Comparison of ENCODE assay signal across 18 mouse cellular contexts in genomic region chr10:86264618-86265017, GRCm38 (mm10). TPM values are rescaled to one million over a fixed set of nuclear protein-coding genes. Genes with fewer than 3 reads are reported as not detected.
A peak's percentile ranks its signal among the peaks of the same experiment; 100 is the strongest.
DNase-seq lines count a peak whose midpoint lies in the region; ATAC-seq lines count a peak whose summit lies in the region.
"Had no signal": no experiment of that assay in that cellular context is flagged by ENCODE, and none has a peak within 500 bp of the region (broad histone marks: within the 10 kb centered on the region; RNA-seq: fewer than 3 reads in every experiment).

No protein-coding gene starts in this region.

- no peak overlapping the region for H3K4me2 ChIP-seq in heart, embryonic 11.5 days
- H3K4me2 ChIP-seq: embryonic facial prominence, embryonic 13.5 days; forebrain, embryonic 13.5 days; limb, embryonic 15.5 days; neural tube, embryonic 13.5 days had no signal

- no peak overlapping the region for H3K27ac ChIP-seq in heart, embryonic 11.5 days (ENCODE audit: low read depth, low read length)
- H3K27ac ChIP-seq: embryonic facial prominence, embryonic 13.5 days; forebrain, embryonic 13.5 days; left cerebral cortex, adult 2 months; limb, embryonic 15.5 days; macrophage; neural tube, embryonic 13.5 days had no signal

- no peaks in the 10 kb centered on the region for H3K4me1 ChIP-seq in heart, embryonic 11.5 days (ENCODE audit: control insufficient read depth, insufficient read depth, low read length)
- H3K4me1 ChIP-seq: embryonic facial prominence, embryonic 13.5 days; forebrain, embryonic 13.5 days; limb, embryonic 15.5 days; neural tube, embryonic 13.5 days had no signal

- 68% methylated on average over 9 of the region's 9 CpGs for WGBS in heart, embryonic 11.5 days (ENCODE audit: insufficient replicate concordance)

- H3K4me3 ChIP-seq in heart, embryonic 11.5 days (ENCODE audit: low read depth, low read length): no peak overlapping the region
- H3K4me3 ChIP-seq: embryonic facial prominence, embryonic 13.5 days; forebrain, embryonic 13.5 days; left cerebral cortex, adult 2 months; limb, embryonic 15.5 days; neural tube, embryonic 13.5 days had no signal

- H3K9ac ChIP-seq in heart, embryonic 11.5 days (ENCODE audit: low read depth, low read length): no peak overlapping the region
- H3K9ac ChIP-seq: embryonic facial prominence, embryonic 13.5 days; forebrain, embryonic 13.5 days; limb, embryonic 15.5 days; neural tube, embryonic 13.5 days had no signal

- ATAC-seq in heart, embryonic 11.5 days (replicated peaks; ENCODE audit: insufficient number of reproducible peaks, low FRiP score, low TSS enrichment): no peak
- ATAC-seq in erythroblast, adult 5-6 weeks (replicated peaks; ENCODE audit: low FRiP score, poor library complexity, severe bottlenecking): no peak
- ATAC-seq in inflammation-experienced regulatory T-cells, adult 6 months: no peak
- ATAC-seq: forebrain, embryonic 13.5 days; intestine, embryonic 16.5 days; midbrain, embryonic 16.5 days had no signal

- peak; percentile 55 to 62 for DNase-seq in heart, adult 18-20 months
- peak; percentile 41 for DNase-seq in gastrocnemius, postnatal 25 days
- DNase-seq in kidney, adult 8-10 months: peak; percentile 29 to 58
- peak; percentile 32 for DNase-seq in lung, postnatal 10 days
- DNase-seq in layer of hippocampus, postnatal 10 days (ENCODE audit: low spot score in 2 of 2): no peak
- DNase-seq: cerebellum, adult 9-10 months had no signal

- no peaks in the 10 kb centered on the region for H3K27me3 ChIP-seq in heart, embryonic 11.5 days (ENCODE audit: control insufficient read depth, insufficient read depth, low read length)
- H3K27me3 ChIP-seq: CH12.LX; embryonic facial prominence, embryonic 13.5 days; forebrain, embryonic 13.5 days; limb, embryonic 15.5 days; neural tube, embryonic 13.5 days had no signal

- H3K36me3 ChIP-seq in heart, embryonic 11.5 days (ENCODE audit: control insufficient read depth, insufficient read depth, low read length): no peaks in the 10 kb centered on the region
- H3K36me3 ChIP-seq: embryonic facial prominence, embryonic 13.5 days; limb, embryonic 15.5 days; neural tube, embryonic 13.5 days had no signal

- no peaks in the 10 kb centered on the region for H3K9me3 ChIP-seq in heart, embryonic 11.5 days (replicated peaks; ENCODE audit: control insufficient read depth, low read length)
- H3K9me3 ChIP-seq: embryonic facial prominence, embryonic 13.5 days; forebrain, embryonic 13.5 days; neural tube, embryonic 13.5 days had no signal

RNA-seq across cellular contexts. Expression of gene Timp3, which starts 35.6 kb away (rescaled TPM):
- 100 to 1,000 TPM; 161 to 188 TPM for total RNA-seq in heart, adult 18-20 months (2021)
- 56.6 and 63.9 TPM in 2 replicates for polyA plus RNA-seq in heart, embryonic 11.5 days (2014; fragmentation: Nextera tagmentation; extraction: Ambion mirVana)
- total RNA-seq in gastrocnemius, postnatal 25 days (2021): 10 to 100 TPM; 48.0 to 62.4 TPM
- total RNA-seq in layer of hippocampus, postnatal 10 days (2021): 10 to 100 TPM; 54.9 to 59.8 TPM
- 0.42 TPM in 1 of 2 replicates, not detected in the other for total RNA-seq in erythroblast, adult 5-6 weeks (2015; ENCODE audit: low replicate concordance)
- total RNA-seq in erythroblast, adult 5-6 weeks (2017; ENCODE audit: low replicate concordance): 0.77 and 0.84 TPM in 2 replicates
- not detected for polyA plus RNA-seq in inflammation-experienced regulatory T-cells, adult 6 months (2017; shearing (Covaris generic))

Comparison
In these comparisons a context has a peak if more than half of its experiments do, and no peak if none do; other contexts are left out.
1. DNase-seq: peak in heart, adult 18-20 months (2 of 2), gastrocnemius, postnatal 25 days (single experiment), kidney, adult 8-10 months (2 of 2) and lung, postnatal 10 days (single experiment); none in layer of hippocampus, postnatal 10 days (0 of 2).
2. RNA of gene Timp3, which starts 35.6 kb away (total RNA-seq): 161 to 188 TPM in heart, adult 18-20 months, 48.0 to 62.4 TPM in gastrocnemius, postnatal 25 days and 54.9 to 59.8 TPM in layer of hippocampus, postnatal 10 days; 0.42 to 0.84 TPM in erythroblast, adult 5-6 weeks; every median in the first group is over 10 times any median in the second.